Mouse (Mus musculus): Measurements from ENCODE around the gene Ttc39d.
"Not testable (repeated sequence)": the region's sequence is repeated elsewhere in the genome, so short reads cannot be mapped to it uniquely, and the experiment has no call there.

The Ttc39d gene

DNA sequence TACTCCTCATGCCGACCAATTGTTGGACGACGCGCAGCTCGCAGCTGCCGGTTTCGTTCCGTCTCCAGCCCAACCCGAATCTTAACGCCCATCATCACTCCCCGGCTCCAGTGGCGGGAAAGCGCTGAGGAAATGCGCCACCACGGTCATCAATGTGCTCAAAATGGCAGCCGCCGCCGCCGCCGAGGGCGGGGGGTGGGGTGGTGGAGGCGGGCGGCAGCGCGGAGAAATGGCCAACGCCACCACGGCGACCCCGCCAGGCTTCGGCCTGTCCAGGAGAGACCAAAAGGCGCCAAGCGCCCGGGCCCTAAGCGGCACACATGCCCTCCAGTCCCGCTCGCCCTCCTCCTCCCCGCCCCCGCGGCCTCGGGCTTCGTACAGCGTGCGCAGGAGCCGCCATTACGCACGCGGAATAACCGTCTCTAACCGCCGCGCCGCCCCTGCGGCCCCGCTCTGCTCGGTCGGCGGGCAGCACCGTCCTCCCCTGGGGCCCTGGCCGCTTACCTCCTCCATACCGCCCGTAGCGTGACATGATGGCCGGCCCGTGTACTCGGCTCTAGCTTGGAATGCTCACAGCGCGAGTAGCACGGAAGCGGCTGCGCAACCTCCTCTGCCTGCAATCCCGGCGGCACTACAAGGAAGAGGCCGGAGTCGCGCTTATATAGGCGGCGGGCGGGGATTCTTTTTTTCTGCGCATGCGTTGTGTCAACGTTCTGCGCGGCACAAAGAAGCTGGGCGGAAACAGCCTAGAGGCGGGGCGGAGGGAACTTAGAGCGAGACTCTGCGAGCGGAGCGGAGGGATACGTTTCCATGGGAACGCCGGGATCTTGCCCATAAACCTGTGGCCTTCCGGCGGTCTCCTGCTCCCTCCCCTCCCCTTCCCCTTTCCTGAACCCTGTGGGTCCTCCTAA is at the start of gene Ttc39d, which contains the start of gene Srsf7:
TSS of gene Ttc39d (plus strand) at position 790 of the 911 bp plus-strand sequence.
TSS of gene Srsf7 (minus strand) at position 637 of the 911 bp plus-strand sequence.
- DNase-seq, result peak; percentile 99

DNA sequence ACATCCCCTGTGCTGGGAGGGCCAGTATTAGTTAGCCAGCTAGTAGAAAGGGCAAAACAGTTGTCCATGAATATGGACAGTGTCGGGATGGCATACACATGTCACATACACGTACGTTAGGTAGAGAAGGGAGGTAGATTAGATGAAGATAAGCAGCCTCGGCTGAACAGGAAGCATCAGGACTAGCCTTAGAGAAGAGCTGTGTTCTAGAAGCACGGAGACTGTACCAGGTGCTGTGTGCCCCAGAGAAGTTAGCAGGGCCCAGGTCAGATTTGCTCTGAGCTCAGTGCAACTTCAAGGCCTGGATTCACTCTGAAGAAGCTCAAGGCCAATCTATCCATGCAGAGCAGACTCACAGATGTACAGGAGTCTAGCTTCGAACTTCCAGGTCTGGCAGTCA is 49.8 kb upstream of the Ttc39d start:
- no peak for DNase-seq

DNA sequence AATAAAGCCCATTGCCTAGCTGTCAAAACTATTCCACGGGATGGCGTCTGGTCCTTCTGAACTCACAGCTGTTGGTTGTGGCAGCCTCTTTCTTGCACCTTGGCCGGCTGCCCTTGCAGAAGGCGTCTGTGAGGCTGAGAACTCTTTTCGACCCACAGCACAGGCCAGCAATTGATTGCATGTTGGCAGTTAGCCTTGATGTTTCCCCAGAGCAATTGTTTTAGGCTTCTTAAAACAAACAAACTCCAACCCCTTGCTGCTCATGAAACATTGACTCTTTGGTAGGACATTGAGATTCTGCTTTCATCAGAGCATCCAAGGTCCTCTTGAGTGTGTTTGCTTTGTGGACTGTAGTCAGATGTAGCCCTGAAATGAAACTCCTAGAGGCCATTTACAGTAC is 46.8 kb upstream of the Ttc39d start:
- DNase-seq, result no peak

DNA sequence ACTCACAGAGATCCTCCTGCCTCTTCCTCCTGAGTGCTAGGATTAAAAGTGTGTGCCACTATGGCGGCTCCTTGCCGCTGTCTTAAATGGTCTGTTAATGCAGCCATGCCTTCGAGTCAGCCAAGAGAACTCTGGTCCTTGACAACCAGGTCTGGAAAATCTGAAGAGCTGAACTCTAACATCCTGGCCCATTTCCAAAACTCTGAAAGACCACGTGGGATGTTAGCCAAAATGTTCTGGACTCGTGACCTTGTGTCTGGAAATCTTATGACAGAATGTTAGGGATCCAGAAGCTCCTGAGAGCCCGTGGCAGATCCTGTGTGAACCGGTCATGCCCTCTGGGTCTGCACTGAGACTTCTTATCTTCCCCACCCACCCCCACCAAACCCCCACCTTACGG is 43.3 kb upstream of the Ttc39d start:
- DNase-seq, result no peak

DNA sequence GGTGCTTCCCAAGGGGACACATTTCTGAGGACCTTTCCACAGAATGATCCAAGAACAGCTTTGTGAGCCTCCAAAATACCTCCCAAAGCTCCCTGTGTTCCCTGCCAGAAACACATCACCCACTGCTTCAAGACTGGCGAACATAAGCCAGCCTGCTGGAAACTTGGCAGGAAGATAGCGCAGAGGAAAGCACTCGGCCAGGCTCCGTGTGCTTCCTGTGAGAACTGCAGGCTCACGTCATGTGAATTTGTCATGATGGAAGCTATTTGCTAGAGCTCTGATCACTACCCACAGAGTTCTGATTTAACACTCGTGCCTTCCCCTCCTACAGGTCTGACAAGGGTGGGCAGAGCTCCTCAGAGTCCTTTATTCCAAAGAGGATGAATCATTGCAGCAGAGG is 41.5 kb upstream of the Ttc39d start:
- peak; percentile 69 for DNase-seq

DNA sequence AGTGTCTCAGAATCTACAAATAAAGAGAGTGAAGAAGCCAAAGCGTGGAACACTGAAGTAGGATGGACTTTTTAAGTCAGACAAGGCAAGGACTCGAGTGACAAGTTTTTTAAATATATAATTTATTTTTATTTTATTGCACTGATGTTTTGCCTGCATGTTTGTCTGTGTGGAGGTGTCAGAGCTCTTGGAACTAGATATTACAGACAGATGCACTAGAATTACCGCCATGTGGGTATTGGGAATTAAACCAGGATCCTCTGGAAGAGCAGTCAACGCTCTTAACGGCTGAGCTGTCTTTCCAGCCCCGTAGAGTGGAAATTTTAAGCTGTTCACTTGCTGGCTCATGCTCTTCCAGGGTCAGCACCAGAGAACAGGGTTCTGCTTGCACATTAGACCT is 40.9 kb upstream of the Ttc39d start:
- no peak for DNase-seq

DNA sequence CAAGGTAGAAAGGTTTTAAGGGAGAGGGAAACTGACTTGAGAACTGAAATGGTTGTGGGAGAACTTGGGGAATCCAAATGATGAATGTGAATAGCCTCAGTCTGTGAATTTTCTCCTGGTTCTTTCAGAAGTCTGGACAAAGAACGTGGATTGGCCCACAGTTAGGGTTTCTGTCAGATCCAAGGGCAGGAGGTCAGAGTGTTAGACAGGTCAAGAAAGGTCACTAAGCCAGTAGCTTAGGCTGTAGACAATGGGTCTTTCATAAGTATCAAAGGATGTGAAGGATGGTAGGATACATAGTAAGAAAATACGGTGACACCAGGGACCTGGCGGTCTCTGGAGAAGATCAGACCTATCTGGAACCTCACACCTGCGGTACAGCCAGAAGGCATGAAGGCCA is 39.8 kb upstream of the Ttc39d start:
- no peak for DNase-seq

DNA sequence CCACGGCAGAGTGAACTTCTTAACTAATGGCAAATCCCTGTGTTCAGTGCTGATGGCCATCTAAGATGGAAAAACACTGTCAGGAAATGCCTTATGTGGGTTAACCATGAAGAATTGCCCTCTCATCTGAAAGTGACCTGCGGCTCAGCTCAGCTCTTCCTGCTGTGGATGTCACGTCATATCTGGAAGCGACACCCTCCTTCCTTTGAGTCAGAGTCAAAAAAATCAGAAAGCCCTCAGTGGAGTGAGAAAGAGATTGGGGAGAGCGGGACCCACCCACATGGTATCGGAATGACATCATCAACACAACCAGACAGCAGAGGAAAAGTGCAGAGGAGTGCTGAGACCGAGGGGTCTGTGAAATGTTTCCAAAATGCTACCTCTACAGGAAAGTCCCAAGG is 39.4 kb upstream of the Ttc39d start:
- DNase-seq, result no peak

DNA sequence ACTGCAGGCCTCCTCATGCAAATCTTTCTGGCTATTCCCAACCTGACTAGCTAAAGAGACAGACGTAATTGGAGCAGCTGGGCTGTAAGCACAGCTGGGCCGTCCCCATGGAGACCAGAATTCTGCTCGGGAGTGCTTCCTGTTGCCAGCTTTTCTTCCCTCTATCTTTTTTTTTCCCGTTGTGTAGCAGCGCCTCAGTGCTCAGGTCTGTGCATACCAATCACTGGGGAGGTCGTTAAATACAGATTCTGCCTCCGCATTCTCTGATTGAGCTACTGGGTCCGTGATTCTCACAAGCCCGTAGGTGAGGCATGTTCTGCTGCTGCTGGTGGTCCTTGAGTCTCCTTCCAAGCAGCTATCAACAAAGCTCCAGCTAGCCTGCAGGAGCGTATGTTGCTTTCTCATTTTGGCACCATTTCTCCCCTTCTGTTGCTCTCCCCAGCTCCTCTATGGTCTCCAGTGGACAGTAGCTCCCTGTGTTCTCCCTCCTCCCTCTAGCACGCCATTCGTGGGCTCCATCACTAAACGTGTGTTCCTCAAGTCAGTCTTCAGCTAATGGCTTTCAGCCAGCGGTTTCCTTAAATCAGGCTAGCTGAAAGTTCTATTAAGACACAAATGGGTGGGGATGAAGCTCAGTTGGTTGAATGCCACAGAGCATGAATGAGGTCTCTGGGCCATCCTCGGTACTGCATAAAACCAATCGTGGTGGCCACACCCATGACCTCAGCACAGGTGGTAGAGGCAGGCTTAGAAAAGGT is 38.7 kb upstream of the Ttc39d start:
- DNase-seq, result peak; percentile 52

DNA sequence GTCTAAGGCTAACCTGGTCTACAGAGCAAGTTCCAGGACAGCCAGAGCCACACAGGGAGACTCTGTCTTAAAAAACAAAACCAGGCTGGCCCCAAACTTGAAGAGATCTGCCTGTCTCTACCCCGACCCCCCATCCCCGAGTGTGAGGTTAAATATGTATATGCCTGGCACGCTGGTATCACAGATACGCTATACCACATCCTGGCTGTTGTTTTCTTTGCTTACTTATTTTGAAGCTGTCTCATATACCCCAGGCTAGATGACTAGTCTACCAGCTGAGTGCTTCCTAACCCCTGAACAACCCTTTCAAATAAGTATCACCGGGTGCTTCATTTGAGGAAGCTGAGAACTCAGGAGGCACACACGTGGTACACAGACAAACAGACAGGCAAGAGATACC is 37.5 kb upstream of the Ttc39d start:
- DNase-seq, result no peak

DNA sequence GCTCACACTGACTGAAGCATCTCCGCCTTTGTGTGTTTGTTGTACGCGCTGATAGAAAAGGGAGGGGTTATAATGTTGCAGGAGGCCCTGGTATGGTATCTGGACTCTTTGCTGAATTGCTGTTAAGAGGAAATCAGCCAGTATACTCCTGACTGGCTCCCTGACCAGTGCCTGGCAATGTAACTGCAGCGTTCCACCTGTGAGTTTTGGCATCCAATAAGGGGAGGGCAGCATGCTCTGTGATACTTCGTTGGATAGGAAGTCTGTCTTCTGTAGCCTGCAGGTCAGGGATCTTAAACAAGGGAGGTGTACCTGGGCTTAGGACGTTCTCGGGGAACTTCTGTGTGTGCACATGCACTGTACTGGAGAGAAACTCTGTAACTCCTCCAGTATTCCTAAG is 36.3 kb upstream of the Ttc39d start:
- DNase-seq, result peak; percentile 58

DNA sequence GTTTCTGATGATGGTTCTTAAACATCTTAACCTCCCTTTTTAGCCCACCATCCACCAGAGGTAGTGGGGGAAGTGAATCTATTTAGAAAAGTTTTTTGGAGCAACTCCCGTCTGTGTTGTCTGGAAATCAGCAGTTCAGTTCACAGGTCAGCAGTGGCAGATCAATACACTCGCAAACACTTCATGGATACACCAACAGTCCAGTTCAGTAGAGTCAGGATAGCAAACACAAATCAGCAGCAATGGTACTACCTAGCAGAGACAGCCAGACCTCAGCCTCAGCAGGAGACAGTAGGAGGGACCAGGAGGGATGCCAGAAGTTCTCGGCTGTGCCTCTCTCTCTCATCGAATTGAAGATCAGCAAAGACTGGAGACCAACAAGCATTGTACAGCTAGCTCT is 35.3 kb upstream of the Ttc39d start:
- no peak for DNase-seq

DNA sequence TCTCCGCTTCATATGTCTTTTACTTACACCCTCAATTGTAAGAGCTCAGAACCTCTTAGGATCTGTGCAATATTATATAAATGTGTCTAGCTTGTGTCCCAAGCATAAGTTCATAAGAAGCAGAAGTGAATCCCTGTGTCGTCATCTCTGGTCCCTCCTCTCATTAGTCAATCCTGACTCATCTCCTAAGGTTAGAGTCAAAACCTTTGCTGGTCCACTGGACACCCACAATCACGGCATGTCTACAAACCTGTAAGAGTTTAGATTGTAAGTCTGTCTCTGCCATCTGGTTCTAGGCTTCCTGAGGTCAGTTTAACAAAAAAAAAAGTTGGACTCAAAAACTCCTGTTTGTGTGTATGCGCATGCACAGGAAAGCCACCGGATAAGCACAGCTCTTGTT is 34.5 kb upstream of the Ttc39d start:
- no peak for DNase-seq

DNA sequence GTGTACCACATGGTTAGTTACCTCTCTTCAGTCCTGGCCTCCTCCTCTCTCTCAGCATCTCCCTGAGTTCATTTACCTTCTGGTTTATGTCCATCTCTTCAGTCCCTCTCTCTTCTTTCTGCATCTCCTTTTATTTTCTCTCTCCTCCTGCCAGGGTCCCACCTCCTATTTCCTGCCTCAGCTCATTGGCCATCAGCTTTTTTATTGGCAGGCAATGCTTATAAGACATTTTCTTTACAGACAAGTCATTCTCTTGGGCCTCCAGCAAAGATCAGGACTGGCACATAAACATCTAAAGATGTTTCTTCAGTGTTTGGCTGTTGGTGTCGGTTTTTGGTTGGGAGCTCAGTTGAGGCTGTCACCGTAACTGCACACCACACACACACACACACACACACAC is 33.6 kb upstream of the Ttc39d start:
- no peak for DNase-seq

DNA sequence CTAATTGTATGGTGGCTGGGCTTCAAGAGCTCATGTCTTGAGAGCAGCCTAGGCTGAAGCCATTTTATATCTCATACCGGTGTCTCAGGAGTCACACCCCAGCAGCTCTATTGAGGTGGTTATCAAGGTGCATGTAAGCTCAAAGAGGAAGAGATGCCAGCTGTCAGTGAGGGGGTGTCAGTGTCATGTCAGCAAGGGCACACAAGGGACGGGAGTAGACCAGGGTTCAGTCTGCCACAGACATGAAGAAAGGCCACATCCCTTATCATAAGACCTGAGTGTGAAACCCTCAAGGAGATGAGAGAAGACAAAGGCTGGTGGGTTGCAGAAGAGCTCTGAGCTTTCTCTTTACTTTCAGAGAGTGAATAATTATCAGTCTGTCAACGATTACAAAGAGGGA is 33.1 kb upstream of the Ttc39d start:
- DNase-seq, result no peak

DNA sequence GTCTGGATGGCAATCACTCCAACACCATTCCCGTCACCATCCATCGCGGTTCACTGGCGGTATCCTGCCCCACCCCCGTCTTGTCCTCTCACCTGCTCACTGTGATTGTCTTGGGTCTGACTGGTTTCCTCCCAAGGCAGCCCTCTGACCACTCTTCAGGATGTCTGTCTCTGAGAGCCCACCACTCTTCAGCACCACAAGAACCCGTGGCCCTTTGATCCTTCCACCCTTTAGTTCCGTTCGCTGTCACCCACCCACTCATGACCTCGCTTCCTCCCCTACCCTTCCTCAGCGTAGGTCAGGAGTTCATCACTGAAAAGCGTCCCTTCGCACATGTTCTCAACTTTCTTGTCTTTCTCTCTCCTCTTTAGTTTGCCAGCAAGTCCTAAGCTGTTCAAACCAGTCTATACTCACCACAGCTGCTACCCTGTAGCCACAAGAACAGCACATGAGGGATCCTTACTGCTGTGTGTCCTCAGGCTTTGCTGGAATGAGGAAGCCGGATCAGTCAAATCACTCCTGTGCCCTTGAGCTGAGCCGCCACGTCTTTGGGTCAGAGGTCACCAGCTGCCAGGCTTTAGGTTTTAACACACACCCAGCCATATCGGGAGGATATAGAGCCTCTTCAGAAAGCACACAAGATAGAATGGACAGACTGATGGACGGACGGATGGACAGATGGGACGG is 32.4 kb upstream of the Ttc39d start:
- DNase-seq, result no peak

DNA sequence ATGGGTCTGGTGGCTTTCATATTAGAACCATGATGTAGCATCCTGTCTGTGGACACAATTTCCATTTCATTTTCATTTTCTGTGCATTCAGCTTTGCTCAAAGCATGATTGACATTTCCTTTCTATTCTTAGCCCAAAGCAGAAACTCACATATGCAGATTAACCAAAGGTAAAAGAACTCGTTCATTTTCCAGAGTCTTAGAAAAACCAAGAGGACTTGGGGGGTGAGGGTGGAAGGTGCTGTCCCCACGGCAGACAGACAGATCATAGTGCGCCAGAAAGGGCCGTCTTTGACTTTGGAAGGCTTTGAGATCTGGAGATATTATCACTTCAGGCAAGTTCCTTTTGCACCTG is 31.9 kb upstream of the Ttc39d start:
- no peak for DNase-seq

DNA sequence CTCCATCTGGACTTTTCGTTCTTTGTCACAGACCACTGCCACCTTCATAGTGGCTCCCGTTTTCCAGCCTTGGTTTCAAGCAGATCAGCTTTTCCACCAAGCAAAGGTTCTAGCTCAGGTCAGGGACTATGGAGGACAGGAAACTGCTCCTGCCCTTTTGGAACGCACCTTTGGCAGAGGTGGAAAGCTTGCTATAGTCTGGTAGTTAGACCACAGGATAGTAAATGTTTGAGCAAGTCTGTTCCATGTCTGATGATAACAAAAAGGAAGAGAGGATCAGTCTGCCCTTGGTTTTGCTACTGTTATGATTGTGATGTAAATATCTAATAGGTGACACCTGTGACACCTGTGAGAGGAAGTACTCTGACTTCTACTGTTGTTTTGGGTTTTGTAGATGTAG is 31.3 kb upstream of the Ttc39d start:
- DNase-seq, result no peak

DNA sequence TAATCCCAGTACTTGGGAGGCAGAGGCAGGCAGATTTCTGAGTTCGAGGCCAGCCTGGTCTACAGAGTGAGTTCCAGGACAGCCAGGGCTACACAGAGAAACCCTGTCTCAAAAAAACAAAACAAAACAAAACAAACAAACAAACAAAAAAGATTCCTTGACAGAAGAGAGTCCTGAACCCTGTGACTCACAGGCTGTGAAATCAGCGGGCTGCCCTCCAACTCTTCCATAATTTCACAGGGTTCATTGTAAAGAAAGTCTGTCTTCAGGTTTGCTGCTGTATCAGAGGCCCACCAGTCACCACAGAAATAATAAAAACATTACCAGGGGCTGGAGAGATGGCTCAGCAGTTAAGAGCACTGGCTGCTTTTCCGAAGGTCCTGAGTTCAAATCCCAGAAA is 28.4 kb upstream of the Ttc39d start:
- not testable (repeated sequence) for DNase-seq

DNA sequence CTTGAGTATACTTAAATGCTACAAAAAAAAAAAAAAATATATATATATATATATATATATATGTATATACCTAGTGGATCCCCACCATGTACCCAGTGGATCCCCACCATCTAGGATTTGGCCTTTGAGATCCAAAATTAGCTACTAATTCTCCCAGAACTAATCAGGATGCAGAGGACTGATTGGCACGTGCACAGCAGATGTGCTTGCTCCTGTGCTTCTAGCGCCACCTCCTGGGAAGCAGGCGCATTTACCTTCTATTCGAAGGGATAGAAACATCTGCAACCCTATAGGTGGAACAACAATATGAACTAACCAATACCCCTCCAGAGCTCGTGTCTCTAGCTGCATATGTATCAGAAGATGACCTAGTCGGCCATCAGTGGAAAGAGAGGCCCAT is 27.3 kb upstream of the Ttc39d start:
- peak; percentile 70 for DNase-seq

DNA sequence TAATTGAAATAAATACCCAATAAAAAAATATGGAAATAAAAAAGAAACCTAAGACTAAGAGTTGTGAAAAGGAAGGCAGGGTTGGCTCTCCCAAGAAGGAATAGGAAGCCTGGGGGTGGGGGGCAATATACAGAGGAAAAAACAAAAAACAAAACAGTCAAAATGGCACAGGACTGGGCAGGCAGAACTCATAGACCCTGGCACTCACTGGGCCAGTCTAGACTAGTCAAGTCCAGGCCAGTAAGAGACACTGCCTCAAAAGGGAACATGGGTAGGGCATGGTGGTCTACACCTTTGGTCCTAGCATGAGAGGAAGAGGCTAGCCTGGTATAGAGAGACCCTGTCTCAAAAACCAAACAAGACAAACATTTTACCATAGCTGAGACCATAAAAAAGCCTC is 26.8 kb upstream of the Ttc39d start:
- DNase-seq, result no peak

DNA sequence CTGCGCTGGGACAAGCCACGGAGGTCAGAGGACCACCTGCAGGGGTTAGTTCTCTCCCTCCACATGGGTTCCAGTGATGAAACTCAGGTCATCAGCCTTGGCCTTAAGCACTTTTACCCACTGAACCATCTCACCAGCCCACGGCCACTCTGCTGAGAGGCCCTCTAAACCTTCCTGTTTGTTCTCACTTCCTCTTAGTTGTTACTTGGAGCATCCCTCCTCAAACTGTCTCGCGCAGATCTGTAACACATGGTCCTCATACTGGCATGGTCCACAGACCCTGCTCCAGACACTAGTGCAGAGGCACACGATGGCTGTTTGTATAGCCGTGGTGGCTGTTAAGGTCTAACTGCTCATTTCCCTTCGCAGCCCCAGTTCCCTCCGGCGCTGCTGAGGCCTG is 23.6 kb upstream of the Ttc39d start:
- no peak for DNase-seq

DNA sequence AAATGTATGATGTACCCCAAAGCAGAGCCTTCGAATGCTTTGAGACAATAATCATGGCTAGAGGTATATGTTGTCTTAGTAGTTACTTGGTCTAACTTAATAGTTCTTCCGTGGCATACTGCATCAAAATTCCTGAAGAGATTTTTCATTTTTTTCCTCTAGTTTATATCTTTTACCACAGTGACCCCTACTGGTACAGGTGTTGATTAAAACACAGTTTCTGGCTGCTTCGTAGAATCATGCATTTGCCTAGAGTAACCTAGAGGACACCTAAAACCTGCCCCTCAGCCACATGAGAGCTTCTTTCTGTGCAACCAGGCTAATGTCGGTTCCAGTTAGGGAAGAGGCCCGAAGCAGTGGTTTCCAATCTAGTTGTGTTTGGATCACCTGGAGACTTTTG is 14.2 kb upstream of the Ttc39d start:
- DNase-seq, result peak; percentile 24
